Mouse (Mus musculus): ENCODE measurements at regions not wholly inside any gene's neighbourhood (a gene's known extent, or its start where the extent isn't known, plus 50 kb on each side); places are given as distances from the start of the nearest gene placed in this dataset.

DNA sequence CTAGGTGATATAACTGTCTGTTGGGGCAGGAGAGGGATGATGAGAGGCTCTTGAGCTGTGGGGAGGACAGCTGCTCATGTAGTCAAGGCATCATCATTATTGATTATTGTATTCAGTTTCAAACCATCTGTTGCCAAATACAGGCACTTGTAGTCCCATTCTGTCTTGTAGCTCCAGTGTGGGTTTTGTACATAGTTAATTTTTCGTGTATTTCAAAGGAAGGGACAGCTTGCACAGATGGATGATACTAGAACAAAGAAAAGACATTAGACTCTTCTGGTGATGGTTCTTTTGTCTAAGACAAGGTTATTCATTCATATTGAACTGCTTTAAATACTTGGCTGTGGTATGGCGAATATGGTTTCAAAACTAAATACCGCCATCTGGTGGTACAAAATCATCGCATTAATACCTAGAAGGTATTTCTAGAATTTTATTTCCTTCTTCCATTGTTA lies 70.8 kb upstream of the Slco6d1 start:
- Histone ChIP-seq H3K9ac (replicated peaks; ENCODE audit: low read length, poor library complexity, severe bottlenecking) (no peak overlapping the region), H3K27me3 (ENCODE audit: insufficient read depth, low read length) (no peaks in the 10 kb centered on the region), H3K9me3 (ENCODE audit: low read length) (no peaks in the 10 kb centered on the region), H3K36me3 (ENCODE audit: insufficient read depth, low read length) (no peaks in the 10 kb centered on the region), H3K4me2 (ENCODE audit: low read depth, low read length, poor library complexity, severe bottlenecking) (no peak overlapping the region), H3K4me3 (ENCODE audit: low read depth, low read length) (no peak overlapping the region), H3K4me1 (ENCODE audit: insufficient read depth, low read length) (no peaks in the 10 kb centered on the region), H3K27ac (ENCODE audit: low read depth, low read length) (no peak overlapping the region)
- peak; percentile 83 for TF ChIP-seq CTCF (IDR thresholded peaks at IDR 0.05)
- 25% methylated on average over 4 of the region's 4 CpGs for WGBS
- DNase-seq (ENCODE audit: low spot score) (peak; percentile 85), ATAC-seq (ENCODE audit: low FRiP score) (peak; percentile 75)

DNA sequence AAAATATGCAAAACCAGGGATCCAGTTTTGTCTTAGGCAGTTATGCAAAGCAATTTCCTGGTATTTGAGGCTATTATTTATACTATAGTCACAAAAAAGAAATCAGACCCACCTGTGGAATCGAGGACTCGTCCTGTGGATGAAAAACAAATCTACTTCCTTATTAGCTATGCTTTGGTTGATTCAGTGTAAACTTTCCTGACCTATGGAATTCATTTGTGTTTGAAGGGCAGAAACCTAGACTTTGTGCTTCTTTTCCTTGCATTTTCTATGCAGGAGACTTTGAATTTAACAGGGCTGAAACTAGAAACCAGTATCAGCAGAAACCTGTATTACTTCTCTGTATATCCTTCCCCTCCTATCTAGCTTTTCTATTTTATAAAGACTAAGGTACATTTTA lies 70.2 kb upstream of the Slco6d1 start:
- Histone ChIP-seq H3K4me3 (ENCODE audit: low read depth, low read length) (no peak overlapping the region), H3K9ac (replicated peaks; ENCODE audit: low read length, poor library complexity, severe bottlenecking) (no peak overlapping the region), H3K9me3 (ENCODE audit: low read length) (no peaks in the 10 kb centered on the region), H3K4me1 (ENCODE audit: insufficient read depth, low read length) (no peaks in the 10 kb centered on the region), H3K4me2 (ENCODE audit: low read depth, low read length, poor library complexity, severe bottlenecking) (no peak overlapping the region), H3K27ac (ENCODE audit: low read depth, low read length) (no peak overlapping the region), H3K36me3 (ENCODE audit: insufficient read depth, low read length) (no peaks in the 10 kb centered on the region), H3K27me3 (ENCODE audit: insufficient read depth, low read length) (no peaks in the 10 kb centered on the region)
- TF ChIP-seq CTCF (IDR thresholded peaks at IDR 0.05), result no peak
- DNase-seq (ENCODE audit: low spot score) (no peak), ATAC-seq (ENCODE audit: low FRiP score) (no peak)
- 70% methylated on average over 2 of the region's 2 CpGs for whole genome bisulfite sequencing

GRCm38 (mm10) chr1:98351530-98351929 lies 69.4 kb upstream of the Slco6d1 start:
- no peak overlapping the region for H3K4me3 ChIP-seq (ENCODE audit: low read depth, low read length)
- H3K9me3 ChIP-seq (ENCODE audit: low read length), result no peaks in the 10 kb centered on the region
- H3K4me2 ChIP-seq (ENCODE audit: low read depth, low read length, poor library complexity, severe bottlenecking), result no peak overlapping the region
- DNase-seq (ENCODE audit: low spot score) (no peak), ATAC-seq (ENCODE audit: low FRiP score) (no peak)
- H3K27ac ChIP-seq (ENCODE audit: low read depth, low read length), result no peak overlapping the region
- no peak for TF ChIP-seq CTCF (IDR thresholded peaks at IDR 0.05)
- 83% methylated on average over 2 of the region's 2 CpGs for WGBS
- H3K27me3 ChIP-seq (ENCODE audit: insufficient read depth, low read length), result no peaks in the 10 kb centered on the region
- no peaks in the 10 kb centered on the region for H3K36me3 ChIP-seq (ENCODE audit: insufficient read depth, low read length)
- no peaks in the 10 kb centered on the region for H3K4me1 ChIP-seq (ENCODE audit: insufficient read depth, low read length)
- H3K9ac ChIP-seq (replicated peaks; ENCODE audit: low read length, poor library complexity, severe bottlenecking), result no peak overlapping the region
